8 mouse cellular contexts compared by ENCODE assay signal in genomic region chr9:121719347-121720331, GRCm38 (mm10). TPM values are rescaled to one million over a fixed set of nuclear protein-coding genes. Genes with fewer than 3 reads are reported as not detected.
DNase-seq lines count a peak whose midpoint lies in the region; ATAC-seq lines count a peak whose summit lies in the region.

No protein-coding gene starts in this region.

- H3K27ac ChIP-seq in embryonic facial prominence, embryonic 12.5 days = peak overlapping the region; percentile 96

- under 1% methylated on average over 74 of the region's 87 CpGs for WGBS in embryonic facial prominence, embryonic 12.5 days

- H3K4me2 ChIP-seq in embryonic facial prominence, embryonic 12.5 days (replicated peaks) = peak overlapping the region; percentile 88

- H3K9me3 ChIP-seq in embryonic facial prominence, embryonic 12.5 days = no peaks in the 10 kb centered on the region

- peak; percentile 76 for ATAC-seq in embryonic facial prominence, embryonic 12.5 days (ENCODE audit: insufficient number of reproducible peaks, insufficient read depth, low FRiP score, low TSS enrichment)
- peak; percentile 21; the same call in 1 of the 2 replicates for ATAC-seq in monocyte, adult 5-6 weeks (replicated peaks; ENCODE audit: insufficient number of reproducible peaks, low FRiP score, low TSS enrichment, poor library complexity, severe bottlenecking)

- intact Hi-C loops in heart, postnatal 36 days (cut with DNase I) = loop anchor here (1.0 kb wide), 1 partner anchor 40 kb away; the partner anchor contains the start of gene Zfp651

- no peaks in the 10 kb centered on the region for H3K27me3 ChIP-seq in embryonic facial prominence, embryonic 12.5 days

- peak overlapping the region; percentile 98 for H3K9ac ChIP-seq in embryonic facial prominence, embryonic 12.5 days

- H3K4me3 ChIP-seq in embryonic facial prominence, embryonic 12.5 days = peak overlapping the region; percentile 98

- H3K36me3 ChIP-seq in embryonic facial prominence, embryonic 12.5 days = no peaks in the 10 kb centered on the region; the same call in 1 of the 2 replicates

- H3K4me1 ChIP-seq in embryonic facial prominence, embryonic 12.5 days = peaks cover 7% of the 10 kb centered on the region; the same call in 1 of the 2 replicates

- peak; percentile 53 for DNase-seq in kidney, adult 18-20 months
- no peak for DNase-seq in kidney, adult 9 months
- peak; percentile 56 for DNase-seq in adipocyte (ENCODE audit: low spot score)
- DNase-seq in heart, postnatal 36 days = peak; percentile 23 to 70
- peak; percentile 51 for DNase-seq in liver
- DNase-seq in thymus, postnatal 14 days = peak; percentile 44

RNA-seq across cellular contexts. Expression of gene Nktr, which starts 0.7 kb away (rescaled TPM):
- polyA plus RNA-seq in embryonic facial prominence, embryonic 12.5 days (2016; fragmentation: Nextera tagmentation; extraction: Ambion mirVana) = 73.7 and 85.5 TPM in 2 replicates
- 10 to 100 TPM; 33.0 to 33.7 TPM for total RNA-seq in heart, postnatal 36 days (2021)
- total RNA-seq in monocyte, adult 5-6 weeks (2017) = 193 to 365 TPM (median 198 TPM) in 3 replicates

RNA-seq across cellular contexts. Expression of gene Ss18l2, which starts 9.5 kb away (rescaled TPM):
- polyA plus RNA-seq in embryonic facial prominence, embryonic 12.5 days (2016; fragmentation: Nextera tagmentation; extraction: Ambion mirVana) = 96.2 and 117 TPM in 2 replicates
- total RNA-seq in heart, postnatal 36 days (2021) = 100 to 1,000 TPM; 125 to 135 TPM
- total RNA-seq in monocyte, adult 5-6 weeks (2017) = 14.6 to 46.7 TPM (median 28.7 TPM) in 3 replicates

RNA-seq across cellular contexts. Expression of gene Sec22c, which starts 14.3 kb away (rescaled TPM):
- polyA plus RNA-seq in embryonic facial prominence, embryonic 12.5 days (2016; fragmentation: Nextera tagmentation; extraction: Ambion mirVana) = 16.8 and 18.0 TPM in 2 replicates
- total RNA-seq in heart, postnatal 36 days (2021) = 1 to 10 TPM; 5.5 to 6.1 TPM
- 1.1 to 4.3 TPM (median 3.0 TPM) in 3 replicates for total RNA-seq in monocyte, adult 5-6 weeks (2017)

RNA-seq across cellular contexts. Expression of gene Zfp651, which starts 39.5 kb away (rescaled TPM):
- polyA plus RNA-seq in embryonic facial prominence, embryonic 12.5 days (2016; fragmentation: Nextera tagmentation; extraction: Ambion mirVana) = 15.4 and 20.1 TPM in 2 replicates
- total RNA-seq in heart, postnatal 36 days (2021) = 100 to 1,000 TPM; 120 to 124 TPM
- total RNA-seq in monocyte, adult 5-6 weeks (2017) = not detected in 3 replicates

RNA-seq across cellular contexts. Expression of gene Klhl40, which starts 57.8 kb away (rescaled TPM):
- 2.9 and 3.6 TPM in 2 replicates for polyA plus RNA-seq in embryonic facial prominence, embryonic 12.5 days (2016; fragmentation: Nextera tagmentation; extraction: Ambion mirVana)
- total RNA-seq in heart, postnatal 36 days (2021) = 10 to 100 TPM in 1 of 2 experiments, 1 to 10 TPM in 1; 8.4 to 10.2 TPM
- total RNA-seq in monocyte, adult 5-6 weeks (2017) = not detected in 3 replicates
